Mouse (Mus musculus) thymus, postnatal 25 days (tissue): ENCODE data around the gene Atp6v1f.

Experiments
- DNase-seq: peaks from one replicate; pipeline ENCODE4 v3.0.0; 2022

Atp6v1f gene

GRCm38 (mm10) chr6:29463388-29463787 is 4.1 kb upstream of the Atp6v1f start:
- no peak for DNase-seq

- DNase-seq = no peak
These were observed 1.3 kb downstream of the Atp6v1f start for GRCm38 (mm10) chr6:29468851-29469250.

- no peak for DNase-seq
These were observed 3.6 kb downstream of the Atp6v1f start, which contains the start of gene Atp6v1fnb for GRCm38 (mm10) chr6:29471137-29471536. TSS of gene Atp6v1fnb (plus strand) at chr6:29471437.

- peak; percentile 84 for DNase-seq
These were observed 6.6 kb downstream of the Atp6v1f start for GRCm38 (mm10) chr6:29473941-29474691.

GRCm38 (mm10) chr6:29474736-29475135 is 7.2 kb downstream of the Atp6v1f start:
- DNase-seq = no peak

GRCm38 (mm10) chr6:29482691-29483090 is 15.2 kb downstream of the Atp6v1f start:
- no peak for DNase-seq

- DNase-seq = peak; percentile 78
These were observed 17.4 kb downstream of the Atp6v1f start for GRCm38 (mm10) chr6:29484716-29485559.

GRCm38 (mm10) chr6:29485951-29486350 is 18.4 kb downstream of the Atp6v1f start:
- no peak for DNase-seq

- DNase-seq = no peak
These were observed 26.6 kb downstream of the Atp6v1f start for GRCm38 (mm10) chr6:29494101-29494500.

GRCm38 (mm10) chr6:29496270-29496669 is 28.8 kb downstream of the Atp6v1f start:
- no peak for DNase-seq

GRCm38 (mm10) chr6:29497791-29498190 is 30.3 kb downstream of the Atp6v1f start:
- no peak for DNase-seq

- DNase-seq = no peak
These were observed 32.7 kb downstream of the Atp6v1f start for GRCm38 (mm10) chr6:29500177-29500576.

GRCm38 (mm10) chr6:29500810-29501209 is 33.3 kb downstream of the Atp6v1f start:
- no peak for DNase-seq

GRCm38 (mm10) chr6:29501599-29501998 is 34.1 kb downstream of the Atp6v1f start:
- no peak for DNase-seq

GRCm38 (mm10) chr6:29505493-29505892 is 38.0 kb downstream of the Atp6v1f start:
- no peak for DNase-seq

- no peak for DNase-seq
These were observed 39.3 kb downstream of the Atp6v1f start for GRCm38 (mm10) chr6:29506834-29507233.

GRCm38 (mm10) chr6:29507447-29508309 is 40.2 kb downstream of the Atp6v1f start, which contains the start of gene Kcp:
TSS of gene Kcp (minus strand) at chr6:29507952.
- no peak for DNase-seq

GRCm38 (mm10) chr6:29509086-29509485 is 41.6 kb downstream of the Atp6v1f start:
- DNase-seq = no peak

- DNase-seq = peak; percentile 33
These were observed 45.8 kb downstream of the Atp6v1f start for GRCm38 (mm10) chr6:29513284-29513683.

- peak; percentile 74 for DNase-seq
These were observed 49.6 kb downstream of the Atp6v1f start for GRCm38 (mm10) chr6:29517139-29517538.
